Mouse (Mus musculus) CH12.LX (cell line): ENCODE measurements around the gene Myh9.

Experiments
- CTCF ChIP-seq, 2 experiments: IDR thresholded peaks in 1 of 2; conservative IDR thresholded peaks in 1 of 2; 2 replicates each; pipeline ENCODE4 v1.5.1; 2011 to 2012; ENCODE audit warnings: low read depth in 2 of 2, low read length in 2 of 2, improper control_type of control experiment in 1 of 2, inconsistent platforms in 1 of 2, mild to moderate bottlenecking in 1 of 2, moderate library complexity in 1 of 2
- EP300 ChIP-seq: IDR thresholded peaks from 2 replicates; pipeline ENCODE4 v1.6.1; 2011; ENCODE audit warnings: low read length, improper control_type of control experiment
- NELFE ChIP-seq: IDR thresholded peaks from 2 replicates; pipeline ENCODE4 v1.6.1; 2011; ENCODE audit warnings: low read depth, low read length, improper control_type of control experiment
- RCOR1 ChIP-seq: conservative IDR thresholded peaks from 2 replicates; pipeline ENCODE4 v1.6.1; 2012; ENCODE audit warnings: low read depth, mild to moderate bottlenecking, inconsistent platforms, low read length, improper control_type of control experiment
- ZC3H11A ChIP-seq: IDR thresholded peaks from 2 replicates; pipeline ENCODE4 v1.6.1; 2012; ENCODE audit warnings: low read depth, mild to moderate bottlenecking, inconsistent platforms, low read length, improper control_type of control experiment

DNA sequence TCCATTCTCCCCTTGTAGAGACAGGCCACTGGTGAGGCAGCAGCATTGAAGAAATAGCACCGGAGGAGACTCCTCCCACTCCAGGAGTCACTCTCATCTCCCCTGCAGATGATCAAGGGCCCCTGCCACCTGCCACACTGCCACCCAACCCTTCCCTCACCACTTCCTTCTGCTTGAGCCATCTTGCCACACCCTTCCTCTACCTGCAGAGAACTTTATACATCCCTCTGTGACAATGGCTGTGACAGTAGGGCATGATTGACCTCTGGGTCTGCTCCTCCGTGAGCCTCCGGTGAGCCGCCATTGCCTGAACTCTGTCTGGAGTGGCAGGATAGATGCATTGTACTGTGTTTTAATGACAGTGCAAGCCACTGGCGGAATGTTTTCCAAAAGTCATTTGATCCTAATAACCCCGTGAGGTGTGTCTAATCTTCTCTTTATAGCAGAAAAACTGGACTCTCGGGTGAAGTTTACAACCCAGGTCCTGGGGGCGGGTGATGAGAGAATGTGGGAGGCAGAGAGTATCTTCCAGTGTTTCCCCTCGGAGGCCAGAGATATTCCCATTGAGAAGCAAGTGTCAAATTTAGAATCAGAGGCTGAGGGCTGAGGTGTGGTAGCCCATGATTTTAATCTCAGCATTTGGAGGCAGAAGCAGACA lies 7.7 kb upstream of the Myh9 start:
- TF ChIP-seq CTCF (conservative IDR thresholded peaks at IDR 0.05 in 1 of 2, IDR thresholded peaks at IDR 0.05 in 1 of 2; ENCODE audit: low read depth in 2 of 2, low read length in 2 of 2) (no peak), NELFE (no peak), RCOR1 (no peak), EP300 (no peak), ZC3H11A (no peak)
